Mouse (Mus musculus): ENCODE measurements around the gene Top3b.

The Top3b gene

GRCm38 (mm10) chr16:16897056-16897584 is 26.6 kb downstream of the Top3b start:
- DNase-seq (ENCODE audit: low spot score): peak; percentile 17

- no peak for DNase-seq (ENCODE audit: low spot score)
These were observed 31.8 kb downstream of the Top3b start for GRCm38 (mm10) chr16:16902329-16902728.

- DNase-seq (ENCODE audit: low spot score): no peak
These were observed 32.7 kb downstream of the Top3b start for GRCm38 (mm10) chr16:16903188-16903587.

- DNase-seq (ENCODE audit: low spot score): no peak
These were observed 37.3 kb downstream of the Top3b start for GRCm38 (mm10) chr16:16907799-16908198.

- peak; percentile 91 for DNase-seq (ENCODE audit: low spot score)
These were observed 41.4 kb downstream of the Top3b start for GRCm38 (mm10) chr16:16911641-16912597.

- DNase-seq (ENCODE audit: low spot score): no peak
These were observed 42.9 kb downstream of the Top3b start for GRCm38 (mm10) chr16:16913440-16913839.

GRCm38 (mm10) chr16:16918441-16919117 is 48.0 kb downstream of the Top3b start:
- no peak for DNase-seq (ENCODE audit: low spot score)

- DNase-seq (ENCODE audit: low spot score): peak; percentile 9
These were observed 50.5 kb downstream of the Top3b start for GRCm38 (mm10) chr16:16921021-16921435.

GRCm38 (mm10) chr16:16924481-16924880 is 53.9 kb downstream of the Top3b start:
- no peak for DNase-seq (ENCODE audit: low spot score)

GRCm38 (mm10) chr16:16926536-16926935 is 56.0 kb downstream of the Top3b start:
- DNase-seq (ENCODE audit: low spot score): no peak

- peak; percentile 11 for DNase-seq (ENCODE audit: low spot score)
These were observed 58.4 kb downstream of the Top3b start for GRCm38 (mm10) chr16:16928908-16929307.

- DNase-seq (ENCODE audit: low spot score): no peak
These were observed 59.8 kb downstream of the Top3b start for GRCm38 (mm10) chr16:16930326-16930725.

- no peak for DNase-seq (ENCODE audit: low spot score)
These were observed 60.3 kb downstream of the Top3b start for GRCm38 (mm10) chr16:16930810-16931296.

GRCm38 (mm10) chr16:16939543-16939942 is 69.0 kb downstream of the Top3b start:
- no peak for DNase-seq (ENCODE audit: low spot score)

GRCm38 (mm10) chr16:16941078-16941477 is 70.5 kb downstream of the Top3b start:
- DNase-seq (ENCODE audit: low spot score): no peak

Data from embryo, embryonic 10.5 days (tissue).